Mouse (Mus musculus): ENCODE data around the gene Gm36079. TPM values are rescaled to one million over a fixed set of nuclear protein-coding genes. Genes with fewer than 3 reads are reported as not detected.

Gm36079 gene
- polyA plus RNA-seq (2014; fragmentation: Illumina TruSeq; extraction: RNeasy Lipid Tissue Mini Kit (QIAGEN cat#74804); ENCODE audit: low replicate concordance): not detected

GRCm38 (mm10) chr13:120026911-120027310 is at the start of gene Gm36079:
Gene Gm36079 (minus strand): TSS chr13:120027011.

GRCm38 (mm10) chr13:120052085-120052484 is 25.3 kb upstream of the Gm36079 start, which contains the start of gene Gm21188:
Gene Gm21188 (minus strand): TSS chr13:120052194.

Other genes with a start within 250 kb of the Gm36079 start
- 63.1 TPM for gene Zfp131, start 236.1 kb downstream of the Gm36079 start, polyA plus RNA-seq (2014; fragmentation: Illumina TruSeq; extraction: RNeasy Lipid Tissue Mini Kit (QIAGEN cat#74804); ENCODE audit: low replicate concordance)
- not detected for gene AF067063, start 196.8 kb downstream of the Gm36079 start, polyA plus RNA-seq (2014; fragmentation: Illumina TruSeq; extraction: RNeasy Lipid Tissue Mini Kit (QIAGEN cat#74804); ENCODE audit: low replicate concordance)
- gene D13Ertd608e, start 191.0 kb downstream of the Gm36079 start, polyA plus RNA-seq (2014; fragmentation: Illumina TruSeq; extraction: RNeasy Lipid Tissue Mini Kit (QIAGEN cat#74804); ENCODE audit: low replicate concordance): not detected
- gene Tcstv1, start 132.2 kb downstream of the Gm36079 start, polyA plus RNA-seq (2014; fragmentation: Illumina TruSeq; extraction: RNeasy Lipid Tissue Mini Kit (QIAGEN cat#74804); ENCODE audit: low replicate concordance): not detected
- gene Gm21761, start 97.7 kb downstream of the Gm36079 start, polyA plus RNA-seq (2014; fragmentation: Illumina TruSeq; extraction: RNeasy Lipid Tissue Mini Kit (QIAGEN cat#74804); ENCODE audit: low replicate concordance): not detected
- not detected for gene B020031M17Rik, start 76.2 kb downstream of the Gm36079 start, polyA plus RNA-seq (2014; fragmentation: Illumina TruSeq; extraction: RNeasy Lipid Tissue Mini Kit (QIAGEN cat#74804); ENCODE audit: low replicate concordance)
- 0.33 TPM for gene Gm21188, start 25.2 kb upstream of the Gm36079 start, polyA plus RNA-seq (2014; fragmentation: Illumina TruSeq; extraction: RNeasy Lipid Tissue Mini Kit (QIAGEN cat#74804); ENCODE audit: low replicate concordance)
- not detected for gene Gm20767, start 113.2 kb upstream of the Gm36079 start, polyA plus RNA-seq (2014; fragmentation: Illumina TruSeq; extraction: RNeasy Lipid Tissue Mini Kit (QIAGEN cat#74804); ENCODE audit: low replicate concordance)
- gene Gm21818, start 145.4 kb upstream of the Gm36079 start, polyA plus RNA-seq (2014; fragmentation: Illumina TruSeq; extraction: RNeasy Lipid Tissue Mini Kit (QIAGEN cat#74804); ENCODE audit: low replicate concordance): not detected
- gene Gm21762, start 188.9 kb upstream of the Gm36079 start, polyA plus RNA-seq (2014; fragmentation: Illumina TruSeq; extraction: RNeasy Lipid Tissue Mini Kit (QIAGEN cat#74804); ENCODE audit: low replicate concordance): not detected
- not detected for gene Gm21731, start 212.1 kb upstream of the Gm36079 start, polyA plus RNA-seq (2014; fragmentation: Illumina TruSeq; extraction: RNeasy Lipid Tissue Mini Kit (QIAGEN cat#74804); ENCODE audit: low replicate concordance)
- not detected for gene AF067061, start 236.1 kb upstream of the Gm36079 start, polyA plus RNA-seq (2014; fragmentation: Illumina TruSeq; extraction: RNeasy Lipid Tissue Mini Kit (QIAGEN cat#74804); ENCODE audit: low replicate concordance)